Mouse (Mus musculus) embryonic facial prominence, embryonic 15.5 days (tissue): ENCODE measurements around the gene Slc23a2. TPM values are rescaled to one million over a fixed set of nuclear protein-coding genes. Genes with fewer than 3 reads are reported as not detected.

ENCODE experiments used
- ATAC-seq: fragments of 200-750 bp; cut with Nextera tagmentation; 2 replicates; pipeline ENCODE4 v1.8.0; 2017; ENCODE audit warnings: low read depth, moderate TSS enrichment; ENCODE audit not compliant: insufficient number of reproducible peaks, low FRiP score, low TSS enrichment
- H3K27ac ChIP-seq: fragments of 300-500 bp; sonication (generic); replicated peaks from 2 replicates; pipeline ENCODE4 v1.5.1; 2015; ENCODE audit warnings: mild to moderate bottlenecking, inconsistent platforms
- H3K27me3 ChIP-seq: fragments of 300-500 bp; sonication (generic); 2 replicates; pipeline ENCODE4 v1.6.1; 2015; ENCODE audit warnings: inconsistent platforms
- H3K36me3 ChIP-seq: fragments of 300-500 bp; sonication (generic); 2 replicates; pipeline ENCODE4 v1.6.1; 2015; ENCODE audit warnings: mild to moderate bottlenecking, inconsistent platforms
- H3K4me1 ChIP-seq: fragments of 300-500 bp; sonication (generic); 2 replicates; pipeline ENCODE4 v1.6.1; 2015; ENCODE audit warnings: inconsistent platforms
- H3K4me2 ChIP-seq: fragments of 300-500 bp; sonication (generic); replicated peaks from 2 replicates; pipeline ENCODE4 v1.6.1; 2015; ENCODE audit warnings: mild to moderate bottlenecking, inconsistent platforms
- H3K4me3 ChIP-seq: fragments of 300-500 bp; sonication (generic); replicated peaks from 2 replicates; pipeline ENCODE4 v1.5.1; 2015; ENCODE audit warnings: mild to moderate bottlenecking, inconsistent platforms
- H3K9ac ChIP-seq: fragments of 300-500 bp; sonication (generic); 2 replicates; pipeline ENCODE4 v1.6.1; 2015; ENCODE audit warnings: inconsistent platforms
- H3K9me3 ChIP-seq: fragments of 300-500 bp; sonication (generic); replicated peaks from 2 replicates; pipeline ENCODE4 v1.6.1; 2016; ENCODE audit warnings: inconsistent platforms
- WGBS: fragments of 180-500 bp; shearing (Covaris S2); methylation state at CpG from one replicate; pipeline ENCODE4 v1.1.7; 2015; 5-methylcytosine and 5-hydroxymethylcytosine counted together
- polyA plus RNA-seq: library from polyadenylated mRNA; unstranded; fragments of >200 nt; fragmentation: Nextera tagmentation; extraction: Ambion mirVana; gene quantifications from 2 replicates; pipeline ENCODE4 v1.2.1, GENCODE M21; 2015

The Slc23a2 gene
- polyA plus RNA-seq, 1 experiment from 2014 or later: 14.0 TPM

DNA sequence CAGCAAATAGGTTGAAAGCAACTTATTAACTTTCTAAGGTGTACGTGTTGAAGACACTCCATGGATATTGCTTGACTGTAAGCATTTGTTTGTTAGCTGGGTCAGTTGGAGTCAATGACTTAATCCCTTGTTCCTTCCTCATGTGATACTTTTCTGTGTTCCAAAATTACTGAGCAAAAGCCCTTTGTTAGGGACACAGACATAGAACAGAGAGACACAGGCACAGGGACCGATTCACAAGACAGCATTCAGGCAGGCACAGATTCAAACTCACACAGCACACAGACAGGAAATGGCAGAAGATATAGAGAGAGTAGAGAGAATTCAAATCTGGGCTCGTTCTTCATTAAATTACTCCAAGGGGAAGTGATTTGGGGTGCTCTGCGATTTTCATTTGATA lies 97.5 kb downstream of the Slc23a2 start:
- Histone ChIP-seq H3K27me3 (no peaks in the 10 kb centered on the region), H3K36me3 (no peaks in the 10 kb centered on the region), H3K9ac (no peak overlapping the region), H3K4me2 (no peak overlapping the region), H3K27ac (no peak overlapping the region), H3K9me3 (no peaks in the 10 kb centered on the region), H3K4me3 (no peak overlapping the region), H3K4me1 (peaks cover 17% of the 10 kb centered on the region)
- no peak for ATAC-seq
- WGBS: 75% methylated on average over 4 of the region's 4 CpGs

DNA sequence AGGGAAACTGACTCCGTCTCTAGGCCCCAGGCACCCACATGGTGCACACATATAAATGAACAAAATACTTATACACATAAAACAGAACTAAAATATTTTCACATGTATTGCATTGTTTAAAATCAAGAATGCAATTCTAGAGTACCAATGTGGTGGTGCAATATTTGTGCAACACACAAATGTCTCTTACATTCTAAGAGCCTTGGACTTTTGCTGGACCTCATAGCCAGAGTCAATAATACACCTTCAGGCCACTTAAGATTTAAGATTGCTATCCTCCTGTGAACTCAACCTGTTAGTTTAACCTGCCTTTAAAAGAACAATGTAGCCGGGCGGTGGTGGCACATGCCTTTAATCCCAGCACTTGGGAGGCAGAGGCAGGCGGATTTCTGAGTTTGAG lies 98.2 kb downstream of the Slc23a2 start:
- H3K9ac ChIP-seq: no peak overlapping the region
- ATAC-seq: no peak
- H3K4me1 ChIP-seq: peaks cover 24% of the 10 kb centered on the region

DNA sequence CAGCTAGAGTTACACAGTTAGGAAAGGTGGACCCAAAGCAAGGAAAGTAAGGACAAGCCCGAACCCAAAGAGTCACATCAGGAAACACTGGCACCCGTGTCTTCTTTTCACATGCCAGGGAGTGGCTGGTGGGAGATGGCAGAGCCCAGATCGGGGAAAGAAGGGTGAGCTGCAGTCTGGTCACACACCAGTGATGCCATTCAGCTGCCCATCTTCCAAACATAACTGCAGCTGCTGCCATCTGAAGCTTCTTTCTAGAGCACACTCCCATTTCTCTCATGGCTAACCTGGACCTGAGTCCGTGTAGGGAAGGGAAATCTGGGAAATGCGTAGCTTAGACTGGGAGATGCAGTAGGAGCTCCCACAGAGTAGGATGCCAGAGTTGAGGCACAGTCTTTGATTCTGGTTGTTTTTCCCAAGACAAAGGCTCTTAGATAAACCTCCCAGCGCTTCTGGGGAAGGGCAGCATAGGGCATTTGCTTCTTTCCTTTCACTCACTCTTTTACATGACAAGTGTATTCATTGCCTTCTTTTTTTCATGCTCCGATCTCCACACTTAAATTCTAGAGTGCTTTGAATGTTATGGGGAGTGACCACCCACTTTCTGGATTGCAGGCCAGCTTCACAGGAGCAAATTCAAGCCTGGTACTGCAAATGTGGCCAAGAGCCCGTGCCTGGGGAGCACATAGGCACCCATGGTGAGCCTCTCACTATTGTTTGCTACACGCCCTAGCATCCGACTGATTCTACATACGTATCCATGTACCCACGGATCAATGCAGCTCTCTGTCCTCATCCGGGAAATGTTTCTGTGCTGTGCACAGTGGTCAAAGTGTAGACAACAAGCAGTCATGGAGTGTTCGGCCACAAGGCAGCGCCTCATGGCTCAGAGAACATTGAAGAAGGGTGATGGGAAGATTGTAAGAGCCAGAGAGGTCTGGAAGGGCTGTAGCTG lies 100.3 kb downstream of the Slc23a2 start:
- no peaks in the 10 kb centered on the region for H3K27me3 ChIP-seq
- no peak overlapping the region for H3K9ac ChIP-seq
- no peak overlapping the region for H3K4me3 ChIP-seq
- H3K4me1 ChIP-seq: peaks cover 24% of the 10 kb centered on the region
- H3K27ac ChIP-seq: no peak overlapping the region
- ATAC-seq: no peak
- H3K36me3 ChIP-seq: no peaks in the 10 kb centered on the region
- no peaks in the 10 kb centered on the region for H3K9me3 ChIP-seq
- 80% methylated on average over 15 of the region's 15 CpGs for WGBS
- no peak overlapping the region for H3K4me2 ChIP-seq

More for the DNA sequence above, 98.2 kb downstream of the Slc23a2 start:
- Histone ChIP-seq H3K27me3 (no peaks in the 10 kb centered on the region), H3K4me3 (no peak overlapping the region), H3K9me3 (no peaks in the 10 kb centered on the region), H3K36me3 (no peaks in the 10 kb centered on the region), H3K4me2 (no peak overlapping the region), H3K27ac (no peak overlapping the region)
- WGBS: 96% methylated on average over 4 of the region's 4 CpGs

DNA sequence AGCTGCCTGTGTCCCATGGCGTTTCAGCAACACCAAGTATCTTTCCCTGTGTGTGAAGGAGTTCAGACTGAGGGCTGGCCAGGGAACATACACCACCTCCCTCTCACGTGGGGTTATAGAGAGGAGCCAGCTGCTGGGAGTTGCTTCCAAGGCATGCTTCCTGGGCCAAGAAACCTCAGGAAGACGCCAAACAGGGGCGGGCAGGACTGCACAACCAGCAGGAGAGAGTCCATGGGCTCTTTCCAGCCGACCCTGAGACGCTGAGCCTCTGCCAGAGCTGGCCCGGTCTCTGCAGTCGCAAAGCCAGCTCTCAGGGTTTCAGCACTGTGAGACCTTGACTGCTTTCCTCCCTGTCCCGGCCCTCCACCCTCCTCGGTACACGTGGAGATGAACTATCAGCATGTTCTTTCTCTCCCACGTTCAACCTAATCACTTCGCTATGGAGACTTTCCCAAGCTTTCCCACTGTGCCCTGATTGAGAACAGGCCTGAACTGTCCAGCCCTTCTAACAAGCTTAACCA lies 101.7 kb downstream of the Slc23a2 start:
- Histone ChIP-seq H3K4me2 (peak overlapping the region; percentile 29), H3K36me3 (no peaks in the 10 kb centered on the region), H3K4me3 (no peak overlapping the region), H3K27me3 (no peaks in the 10 kb centered on the region), H3K4me1 (peaks cover 24% of the 10 kb centered on the region), H3K9me3 (no peaks in the 10 kb centered on the region), H3K9ac (no peak overlapping the region), H3K27ac (peak overlapping the region; percentile 81)
- ATAC-seq: peak; percentile 93
- 19% methylated on average over 13 of the region's 13 CpGs for WGBS

DNA sequence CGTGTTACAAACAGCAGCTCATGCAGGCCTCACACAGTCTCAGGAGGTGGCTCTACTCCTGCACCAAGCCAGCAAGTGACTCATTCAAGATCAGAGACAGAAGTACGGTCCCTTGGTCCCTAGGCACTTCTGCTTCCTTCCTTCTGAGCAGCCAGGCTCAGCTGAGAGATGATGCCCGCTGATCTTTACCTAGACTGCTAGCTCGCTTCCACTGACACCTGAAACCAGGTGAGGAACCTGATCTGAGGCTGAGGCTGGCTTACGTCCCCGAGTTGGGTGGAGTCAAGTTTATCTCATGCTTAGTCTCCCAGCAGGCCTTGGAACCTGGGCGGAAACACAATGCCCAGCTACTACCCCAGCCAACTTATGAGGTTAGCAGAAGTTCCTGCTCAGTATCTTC lies 105.0 kb downstream of the Slc23a2 start:
- 40% methylated on average over 7 of the region's 7 CpGs for WGBS
- Histone ChIP-seq H3K4me1 (peaks cover 24% of the 10 kb centered on the region), H3K9ac (no peak overlapping the region), H3K4me3 (no peak overlapping the region), H3K9me3 (no peaks in the 10 kb centered on the region), H3K4me2 (no peak overlapping the region), H3K27me3 (no peaks in the 10 kb centered on the region), H3K36me3 (no peaks in the 10 kb centered on the region), H3K27ac (no peak overlapping the region)
- ATAC-seq: no peak

DNA sequence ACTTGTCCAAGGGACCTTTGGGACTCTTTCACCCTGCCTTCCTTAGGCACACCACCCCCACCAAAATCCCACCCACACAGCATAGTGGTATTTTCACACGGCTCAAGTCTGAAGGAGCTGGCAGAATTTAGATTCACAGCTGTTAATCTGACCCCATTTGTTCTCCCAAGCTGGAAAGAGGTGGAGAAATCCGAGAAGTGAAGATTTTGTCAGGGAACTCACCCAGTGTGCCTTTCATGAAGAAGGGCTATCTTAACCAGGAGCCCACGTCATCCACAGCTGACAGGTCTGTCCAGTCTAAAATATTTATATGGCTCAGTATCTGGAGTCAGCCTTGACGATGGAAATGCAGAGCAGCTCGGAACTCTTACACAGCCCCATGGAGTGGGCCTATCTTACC lies 108.6 kb downstream of the Slc23a2 start:
- no peak for ATAC-seq
- Histone ChIP-seq H3K9ac (no peak overlapping the region), H3K4me3 (no peak overlapping the region), H3K4me2 (no peak overlapping the region), H3K27me3 (0 out of 2 replicates have a peak, but pooled peaks cover 4% of the 10 kb centered on the region), H3K36me3 (no peaks in the 10 kb centered on the region), H3K9me3 (no peaks in the 10 kb centered on the region), H3K27ac (no peak overlapping the region), H3K4me1 (peaks cover under 1% of the 10 kb centered on the region; the same call in 1 of the 2 replicates)
- WGBS: 72% methylated on average over 5 of the region's 5 CpGs

DNA sequence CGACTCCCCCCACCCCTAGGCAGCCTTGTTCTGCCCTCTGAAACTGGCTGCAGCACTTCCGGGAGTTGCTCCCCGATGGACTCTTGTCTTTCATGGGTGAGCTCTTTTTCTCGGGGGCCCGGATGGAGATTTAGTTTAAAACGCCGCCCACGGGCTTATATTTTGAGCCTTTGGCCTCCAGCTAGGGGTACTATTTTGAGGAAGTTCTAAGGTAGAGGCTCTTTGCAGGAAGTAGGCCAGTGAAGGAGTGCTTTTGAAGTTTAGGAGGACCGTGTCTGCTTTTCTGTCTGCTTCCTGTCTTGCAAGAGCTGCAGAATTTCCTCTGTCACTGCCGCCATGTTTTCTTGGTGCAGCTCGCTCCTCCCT lies 109.5 kb downstream of the Slc23a2 start:
- WGBS: 60% methylated on average over 11 of the region's 11 CpGs
- no peak overlapping the region for H3K4me2 ChIP-seq
- H3K36me3 ChIP-seq: no peaks in the 10 kb centered on the region
- no peak for ATAC-seq
- no peak overlapping the region for H3K27ac ChIP-seq
- H3K9ac ChIP-seq: no peak overlapping the region
- no peak overlapping the region for H3K4me3 ChIP-seq
- no peaks in the 10 kb centered on the region for H3K9me3 ChIP-seq
- peaks cover 9% of the 10 kb centered on the region for H3K4me1 ChIP-seq
- 0 out of 2 replicates have a peak, but pooled peaks cover 4% of the 10 kb centered on the region for H3K27me3 ChIP-seq

DNA sequence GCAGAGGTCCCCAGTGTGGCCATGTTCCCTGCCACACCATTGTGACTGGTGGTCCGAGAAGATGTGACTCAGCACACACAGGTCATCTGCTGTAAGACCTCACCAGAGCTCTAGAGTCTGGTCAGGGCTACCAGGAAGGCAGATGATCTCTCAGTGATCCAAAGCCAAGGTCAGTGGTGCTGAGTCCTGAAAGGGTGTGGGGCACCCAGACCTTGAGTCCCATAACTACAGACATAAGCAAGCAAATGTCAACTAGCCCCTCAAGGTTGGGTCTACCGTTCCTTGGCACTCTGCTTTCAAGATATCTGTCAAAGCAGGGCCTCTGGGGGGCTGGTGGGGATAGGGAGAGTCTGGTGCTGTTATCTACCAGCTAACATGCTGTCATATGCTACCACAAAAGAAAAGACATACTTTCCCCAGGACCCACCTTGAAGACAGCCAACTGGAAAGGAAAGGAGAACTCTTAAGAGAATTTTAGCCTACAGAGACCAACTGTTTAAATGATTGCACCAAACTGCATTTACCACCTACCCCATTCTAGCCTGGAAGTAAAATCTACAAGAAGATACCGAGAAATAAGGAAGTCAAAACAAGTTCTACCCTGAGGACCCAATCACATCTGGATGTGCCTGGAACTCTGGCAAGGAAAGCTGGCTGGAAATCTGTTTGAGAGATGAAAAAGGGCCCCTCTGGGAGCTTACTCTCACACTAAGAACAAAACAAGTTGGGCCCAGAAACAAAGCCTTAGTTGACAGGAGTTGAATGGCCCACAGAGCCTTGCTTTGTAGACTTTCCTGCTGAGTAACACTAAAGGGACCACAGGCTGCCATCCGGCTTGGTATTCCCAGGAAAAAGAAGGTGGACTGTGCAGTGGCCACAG lies 110.1 kb downstream of the Slc23a2 start:
- Histone ChIP-seq H3K4me2 (no peak overlapping the region), H3K4me3 (no peak overlapping the region), H3K27ac (no peak overlapping the region), H3K4me1 (peaks cover 13% of the 10 kb centered on the region), H3K9me3 (no peaks in the 10 kb centered on the region), H3K36me3 (no peaks in the 10 kb centered on the region), H3K27me3 (0 out of 2 replicates have a peak, but pooled peaks cover 4% of the 10 kb centered on the region), H3K9ac (no peak overlapping the region)
- ATAC-seq: no peak
- 63% methylated on average over 4 of the region's 4 CpGs for WGBS

DNA sequence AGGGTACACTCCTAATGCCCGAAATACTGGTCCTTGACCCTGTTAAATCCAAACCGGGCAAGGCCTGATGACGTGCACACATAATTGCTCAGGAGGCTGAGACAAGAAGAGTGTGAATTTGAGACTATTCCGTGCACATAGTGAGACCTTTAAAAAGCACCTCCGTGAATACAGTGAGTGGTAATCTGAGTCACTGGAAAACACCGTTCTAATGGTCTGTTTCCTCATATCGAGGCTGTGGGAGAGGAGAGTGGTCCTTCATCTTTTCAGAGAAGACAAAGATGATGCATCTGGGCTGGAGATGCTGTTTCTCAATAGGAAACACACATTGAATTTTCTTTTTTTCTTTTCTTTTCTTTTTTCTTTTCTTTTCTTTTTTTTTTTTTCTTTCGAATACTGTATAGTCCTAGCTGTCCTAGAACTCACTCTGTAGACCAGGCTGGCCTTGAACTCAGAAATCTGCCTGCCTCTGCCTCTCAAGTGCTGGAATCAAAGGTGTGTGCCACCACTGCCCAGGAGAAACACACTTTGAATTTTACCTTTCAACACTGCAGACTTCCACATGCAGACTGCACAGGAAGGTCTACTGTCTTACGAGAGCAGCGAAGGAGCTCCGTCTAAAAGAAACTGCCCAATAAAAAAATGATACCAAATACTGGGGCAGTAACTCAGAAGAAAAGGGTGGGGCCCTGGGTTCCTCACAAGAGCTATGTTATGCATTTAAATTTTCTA lies 113.4 kb downstream of the Slc23a2 start:
- no peaks in the 10 kb centered on the region for H3K9me3 ChIP-seq
- H3K9ac ChIP-seq: no peak overlapping the region
- peak overlapping the region; percentile 93; the same call in 1 of the 2 replicates for H3K4me2 ChIP-seq
- H3K27ac ChIP-seq: no peak overlapping the region
- peaks cover 29% of the 10 kb centered on the region for H3K27me3 ChIP-seq
- H3K36me3 ChIP-seq: no peaks in the 10 kb centered on the region
- H3K4me3 ChIP-seq: no peak overlapping the region
- peaks cover 24% of the 10 kb centered on the region for H3K4me1 ChIP-seq
- WGBS: 64% methylated on average over 11 of the region's 11 CpGs
- no peak for ATAC-seq

DNA sequence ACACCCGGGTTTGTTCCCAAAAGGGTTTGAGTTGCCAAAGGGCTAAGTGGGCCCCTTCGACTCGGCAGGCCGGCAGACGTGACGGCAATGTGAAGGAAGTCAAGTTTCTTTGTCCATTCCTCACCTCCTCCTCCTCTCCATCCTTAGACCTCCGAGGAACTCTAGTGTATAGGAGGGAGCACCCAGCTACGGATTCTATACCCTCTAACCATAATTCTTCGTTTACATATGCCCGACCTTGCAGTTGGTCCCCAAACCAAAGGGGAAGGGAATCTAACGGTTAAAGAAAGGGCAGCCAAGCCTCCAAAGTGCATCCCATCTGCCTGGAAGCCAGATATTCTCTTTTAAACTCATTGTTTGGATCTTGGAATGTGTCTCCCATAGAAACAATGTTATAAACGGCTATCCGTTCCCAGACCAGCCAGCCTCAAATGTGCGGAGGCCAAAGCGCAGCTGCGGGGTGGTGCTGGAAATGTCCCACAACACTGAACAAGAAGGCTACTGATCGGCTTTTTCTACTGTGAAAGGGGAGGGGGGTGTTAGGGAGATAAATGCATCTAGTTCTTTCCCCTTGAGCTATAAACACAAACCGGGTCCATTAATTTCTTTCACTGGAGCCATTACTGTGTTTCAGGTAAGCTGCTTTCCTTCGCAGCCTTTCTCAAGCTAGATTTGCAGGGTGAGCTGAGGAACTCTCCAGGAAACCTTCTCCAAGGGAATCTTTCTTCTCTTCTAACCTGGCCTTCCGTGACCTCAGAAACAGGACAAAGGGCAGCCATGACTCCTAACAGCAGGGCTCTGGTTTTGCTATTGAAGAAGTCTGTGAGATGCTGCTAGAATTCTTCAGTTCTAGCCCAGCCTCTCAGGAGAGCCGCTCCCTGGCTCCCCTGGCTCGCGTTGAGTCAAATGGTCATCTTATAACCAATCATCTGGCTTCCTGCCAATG lies 114.2 kb downstream of the Slc23a2 start:
- Histone ChIP-seq H3K4me2 (peak overlapping the region; percentile 93), H3K27me3 (peaks cover 29% of the 10 kb centered on the region), H3K4me1 (peaks cover 24% of the 10 kb centered on the region), H3K9ac (peak overlapping the region; percentile 21; the same call in 1 of the 2 replicates), H3K9me3 (no peaks in the 10 kb centered on the region), H3K27ac (peak overlapping the region; percentile 78), H3K36me3 (no peaks in the 10 kb centered on the region), H3K4me3 (peak overlapping the region; percentile 57)
- no peak for ATAC-seq
- 13% methylated on average over 23 of the region's 23 CpGs for WGBS
